30 mouse cellular contexts compared by ENCODE assay signal in the genomic region with DNA sequence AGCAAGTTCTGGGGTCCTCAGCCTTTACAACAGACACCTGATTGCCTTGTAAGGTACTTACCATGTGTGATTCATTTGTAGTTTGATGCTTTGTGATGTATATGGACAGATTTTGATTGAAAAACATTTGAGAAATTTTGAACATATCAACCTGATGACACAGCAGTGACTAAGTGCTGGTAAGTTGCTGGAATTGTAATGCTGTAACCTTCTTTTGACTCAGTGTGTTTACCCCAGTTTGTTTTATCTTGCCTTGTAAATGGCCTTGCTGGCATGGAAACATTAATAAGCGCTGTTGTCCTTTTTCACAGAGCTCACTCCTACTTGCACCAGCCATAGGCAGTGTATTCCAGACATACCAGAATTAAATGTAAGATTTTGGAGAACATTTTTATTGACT. TPM values are rescaled to one million over a fixed set of nuclear protein-coding genes. Genes with fewer than 3 reads are reported as not detected.
"Had no signal": no experiment of that assay in that cellular context is flagged by ENCODE, and none has a peak within 500 bp of the region (broad histone marks: within the 10 kb centered on the region; RNA-seq: fewer than 3 reads in every experiment).

No protein-coding gene starts in this region.

- H3K4me3 ChIP-seq: left cerebral cortex, adult 2 months; limb, embryonic 12.5 days; limb, embryonic 15.5 days; midbrain, embryonic 12.5 days; midbrain, embryonic 15.5 days; neural tube, embryonic 12.5 days; neural tube, embryonic 15.5 days had no signal

- H3K4me1 ChIP-seq: midbrain, embryonic 15.5 days; neural tube, embryonic 15.5 days had no signal

- DNase-seq: kidney, postnatal 14 days; kidney, postnatal 4 days; layer of hippocampus, postnatal 36 days; left cerebral cortex, postnatal 4 days; liver, postnatal 0 days; lung, embryonic 14.5 days; right cerebral cortex, adult 18-20 months; right cerebral cortex, postnatal 14 days; right cerebral cortex, postnatal 4 days; thymus, adult 2 months; thymus, postnatal 14 days; thymus, postnatal 4 days had no signal

- H3K27ac ChIP-seq: left cerebral cortex, adult 2 months; limb, embryonic 15.5 days; liver, embryonic 14.5 days; macrophage; midbrain, embryonic 12.5 days; midbrain, embryonic 15.5 days; neural tube, embryonic 12.5 days; neural tube, embryonic 15.5 days; stomach, postnatal 0 days had no signal

RNA-seq across cellular contexts. Expression of gene Gm17571, which starts 14.4 kb away (rescaled TPM):
- total RNA-seq: layer of hippocampus, adult 8-10 months; layer of hippocampus, postnatal 10 days; layer of hippocampus, postnatal 36 days; left cerebral cortex, adult 2 months; left cerebral cortex, postnatal 14 days; left cerebral cortex, postnatal 4 days; megakaryocyte, adult 5-6 weeks had no signal
- polyA plus RNA-seq: kidney, embryonic 16.5 days; limb, embryonic 12.5 days; limb, embryonic 15.5 days; liver, embryonic 11.5 days; liver, embryonic 14.5 days; liver, postnatal 0 days; lung, embryonic 14.5 days; lung, postnatal 0 days; macrophage; midbrain, embryonic 12.5 days; midbrain, embryonic 15.5 days; neural tube, embryonic 12.5 days; neural tube, embryonic 15.5 days; stomach, embryonic 14.5 days; stomach, postnatal 0 days; thymus, adult 2 months had no signal
